8 mouse cellular contexts compared by ENCODE assay signal in the genomic region with DNA sequence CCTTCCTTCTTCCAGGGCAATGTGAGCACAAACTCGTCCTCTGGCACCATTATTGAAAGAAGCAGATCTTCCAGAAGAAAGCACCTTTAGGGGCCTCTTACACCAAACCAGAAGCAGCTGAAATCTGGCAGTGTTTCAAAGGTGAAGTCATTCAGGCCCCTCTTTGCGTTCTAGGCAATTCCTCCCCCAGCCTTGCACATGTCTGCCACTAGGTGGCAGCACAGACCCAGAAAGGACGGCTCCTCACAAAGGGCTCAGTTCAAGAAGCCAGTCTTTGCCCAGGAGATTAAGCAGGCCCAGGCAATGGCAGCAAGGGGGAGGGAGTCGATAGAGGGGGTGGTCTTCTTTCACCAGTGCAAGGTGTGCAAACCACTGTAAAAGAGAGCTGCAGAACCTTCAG. TPM values are rescaled to one million over a fixed set of nuclear protein-coding genes. Genes with fewer than 3 reads are reported as not detected.
DNase-seq lines count a peak whose midpoint lies in the region; ATAC-seq and TF ChIP-seq lines count a peak whose summit lies in the region.

No protein-coding gene starts in this region.

- no peak for ATAC-seq in embryonic facial prominence, embryonic 13.5 days (ENCODE audit: insufficient number of reproducible peaks, insufficient read depth, low FRiP score, low TSS enrichment, low read depth)
- peak; percentile 14; the same call in 1 of the 2 replicates for ATAC-seq in limb, embryonic 14.5 days (ENCODE audit: low FRiP score, low read depth)
- no peak for ATAC-seq in stomach, embryonic 14.5 days (ENCODE audit: insufficient number of reproducible peaks, insufficient read depth, low FRiP score, low read depth)

- H3K4me3 ChIP-seq in embryonic facial prominence, embryonic 13.5 days = peak overlapping the region; percentile 78
- H3K4me3 ChIP-seq in limb, embryonic 14.5 days (replicated peaks; ENCODE audit: low read length) = peak overlapping the region; percentile 87
- H3K4me3 ChIP-seq in stomach, embryonic 14.5 days (ENCODE audit: low read depth, low read length) = peak overlapping the region; percentile 89

- peak overlapping the region; percentile 90 for H3K4me2 ChIP-seq in embryonic facial prominence, embryonic 13.5 days
- H3K4me2 ChIP-seq in limb, embryonic 14.5 days (replicated peaks; ENCODE audit: low read depth, low read length, severe bottlenecking) = peak overlapping the region; percentile 95
- peak overlapping the region; percentile 88 for H3K4me2 ChIP-seq in stomach, embryonic 14.5 days (replicated peaks; ENCODE audit: low read depth, low read length)

- TF ChIP-seq POLR2A in limb, embryonic 14.5 days (IDR thresholded peaks at IDR 0.05; ENCODE audit: borderline replicate concordance, extremely low read depth, insufficient read depth, insufficient read length) = no peak

- H3K4me1 ChIP-seq in embryonic facial prominence, embryonic 13.5 days = peaks cover 62% of the 10 kb centered on the region
- peaks cover 35% of the 10 kb centered on the region for H3K4me1 ChIP-seq in limb, embryonic 14.5 days (ENCODE audit: control insufficient read depth, insufficient read depth, low read length)
- peaks cover 46% of the 10 kb centered on the region for H3K4me1 ChIP-seq in stomach, embryonic 14.5 days (ENCODE audit: control insufficient read depth, insufficient read depth, low read length)

- peak; percentile 90 for DNase-seq in CD4-positive helper T cell, adult 2 months (ENCODE audit: low read depth, low spot score)
- peak; percentile 66 to 74 for DNase-seq in adrenal gland, postnatal 4 days (ENCODE audit: low spot score in 2 of 2)
- peak; percentile 89 for DNase-seq in heart, adult 8-10 months (ENCODE audit: low spot score)
- peak; percentile 70 to 80 for DNase-seq in kidney, adult 8-10 months
- peak; percentile 96 for DNase-seq in limb, embryonic 14.5 days (ENCODE audit: low spot score)
- peak; percentile 95 for DNase-seq in naive thymus-derived CD4-positive, alpha-beta T cell, adult 2 months (ENCODE audit: low read depth)

- no peak overlapping the region for H3K27ac ChIP-seq in embryonic facial prominence, embryonic 13.5 days
- H3K27ac ChIP-seq in limb, embryonic 14.5 days (replicated peaks; ENCODE audit: low read depth, low read length) = no peak overlapping the region
- peak overlapping the region; percentile 28; the same call in 1 of the 2 replicates for H3K27ac ChIP-seq in stomach, embryonic 14.5 days (ENCODE audit: low read length)

- H3K36me3 ChIP-seq in embryonic facial prominence, embryonic 13.5 days = peaks cover 39% of the 10 kb centered on the region
- peaks cover 45% of the 10 kb centered on the region for H3K36me3 ChIP-seq in limb, embryonic 14.5 days (ENCODE audit: control insufficient read depth, insufficient read depth, low read length)
- H3K36me3 ChIP-seq in stomach, embryonic 14.5 days (ENCODE audit: control insufficient read depth, insufficient read depth, low read length) = peaks cover 34% of the 10 kb centered on the region

- no peaks in the 10 kb centered on the region for H3K9me3 ChIP-seq in embryonic facial prominence, embryonic 13.5 days
- no peaks in the 10 kb centered on the region for H3K9me3 ChIP-seq in limb, embryonic 14.5 days (ENCODE audit: control insufficient read depth, low read length)
- no peaks in the 10 kb centered on the region for H3K9me3 ChIP-seq in stomach, embryonic 14.5 days (ENCODE audit: control insufficient read depth, low read depth, low read length)

- H3K9ac ChIP-seq in embryonic facial prominence, embryonic 13.5 days = no peak overlapping the region
- no peak overlapping the region for H3K9ac ChIP-seq in limb, embryonic 14.5 days (ENCODE audit: low read depth, low read length, severe bottlenecking)
- H3K9ac ChIP-seq in stomach, embryonic 14.5 days (replicated peaks; ENCODE audit: low read depth, low read length) = no peak overlapping the region

- 0% methylated on average over 4 of the region's 4 CpGs for WGBS in embryonic facial prominence, embryonic 13.5 days
- 2% methylated on average over 4 of the region's 4 CpGs for WGBS in limb, embryonic 14.5 days
- WGBS in stomach, embryonic 14.5 days = 0% methylated on average over 4 of the region's 4 CpGs

- H3K27me3 ChIP-seq in embryonic facial prominence, embryonic 13.5 days = no peaks in the 10 kb centered on the region
- H3K27me3 ChIP-seq in limb, embryonic 14.5 days (ENCODE audit: control insufficient read depth, insufficient read depth, low read length) = no peaks in the 10 kb centered on the region
- no peaks in the 10 kb centered on the region for H3K27me3 ChIP-seq in stomach, embryonic 14.5 days (ENCODE audit: control insufficient read depth, insufficient read depth, low read length)

RNA-seq across cellular contexts. Expression of a gene that starts 4.3 kb away (rescaled TPM):
- total RNA-seq in adrenal gland, postnatal 4 days (2021) = 100 to 1,000 TPM; 267 to 278 TPM
- 1,075 and 1,213 TPM in 2 replicates for polyA plus RNA-seq in embryonic facial prominence, embryonic 13.5 days (2015; fragmentation: Nextera tagmentation; extraction: Ambion mirVana)
- total RNA-seq in heart, adult 8-10 months (2022) = 100 to 1,000 TPM; 113 to 158 (median 137) TPM
- polyA plus RNA-seq in limb, embryonic 14.5 days (2012; rRNA removed) = 143 and 170 TPM in 2 replicates
- polyA plus RNA-seq in limb, embryonic 14.5 days (2014; fragmentation: Nextera tagmentation; extraction: Ambion mirVana) = 1,147 and 1,270 TPM in 2 replicates
- 1,255 and 1,268 TPM in 2 replicates for polyA plus RNA-seq in stomach, embryonic 14.5 days (2014; fragmentation: Nextera tagmentation; extraction: Ambion mirVana)

RNA-seq across cellular contexts. Expression of a gene that starts 38.3 kb away (rescaled TPM):
- total RNA-seq in adrenal gland, postnatal 4 days (2021) = 10 to 100 TPM; 13.5 to 13.7 TPM
- 2.1 and 4.3 TPM in 2 replicates for polyA plus RNA-seq in embryonic facial prominence, embryonic 13.5 days (2015; fragmentation: Nextera tagmentation; extraction: Ambion mirVana)
- total RNA-seq in heart, adult 8-10 months (2022) = 10 to 100 TPM; 51.8 to 65.8 (median 59.1) TPM
- 3.4 and 4.1 TPM in 2 replicates for polyA plus RNA-seq in limb, embryonic 14.5 days (2012; rRNA removed)
- 3.2 and 3.3 TPM in 2 replicates for polyA plus RNA-seq in limb, embryonic 14.5 days (2014; fragmentation: Nextera tagmentation; extraction: Ambion mirVana)
- 3.4 and 3.8 TPM in 2 replicates for polyA plus RNA-seq in stomach, embryonic 14.5 days (2014; fragmentation: Nextera tagmentation; extraction: Ambion mirVana)
